Mouse (Mus musculus) MEL (cell line): ENCODE measurements at regions not wholly inside any gene's neighbourhood (a gene's known extent, or its start where the extent isn't known, plus 50 kb on each side); places are given as distances from the start of the nearest gene placed in this dataset.

Source experiments
- DNase-seq: peaks from one replicate; pipeline ENCODE4 v3.0.0; 2011; ENCODE audit warnings: low read depth, low spot score
- H3K27ac ChIP-seq: 2 replicates; pipeline ENCODE4 v1.5.1; 2012; ENCODE audit warnings: low read depth, mild to moderate bottlenecking, control low read depth, low read length, moderate library complexity; ENCODE audit not compliant: control insufficient read depth
- H3K27me3 ChIP-seq, 2 experiments: fragments of 150-350 bp in 1 of 2; sonication (generic) in 1 of 2; 2 replicates each; pipeline ENCODE4 v1.6.1; 2012; ENCODE audit warnings: low read length in 2 of 2, mild to moderate bottlenecking in 2 of 2, improper control_type of control experiment in 1 of 2, moderate library complexity in 1 of 2; ENCODE audit not compliant: insufficient read depth in 2 of 2, control insufficient read depth in 1 of 2
- H3K36me3 ChIP-seq, 2 experiments: 2 replicates each; pipeline ENCODE4 v1.6.1; 2012 to 2014; ENCODE audit warnings: low read length in 2 of 2, improper control_type of control experiment in 1 of 2, inconsistent platforms in 1 of 2, mild to moderate bottlenecking in 1 of 2; ENCODE audit not compliant: insufficient read depth in 2 of 2, control insufficient read depth in 1 of 2
- H3K4me1 ChIP-seq, 2 experiments: fragments of 150-350 bp in 1 of 2; sonication (generic) in 1 of 2; 2 replicates each; pipeline ENCODE4 v1.6.1; 2012; ENCODE audit warnings: low read length in 2 of 2, improper control_type of control experiment in 1 of 2, mild to moderate bottlenecking in 1 of 2; ENCODE audit not compliant: insufficient read depth in 2 of 2, control insufficient read depth in 1 of 2
- H3K4me3 ChIP-seq, 2 experiments: fragments of 150-350 bp in 1 of 2; sonication (generic) in 1 of 2; 2 replicates each; pipeline ENCODE4 v1.5.1; 2012; ENCODE audit warnings: low read depth in 2 of 2, low read length in 2 of 2, mild to moderate bottlenecking in 2 of 2, moderate library complexity in 2 of 2, control low read depth in 1 of 2, improper control_type of control experiment in 1 of 2; ENCODE audit not compliant: control insufficient read depth in 1 of 2, insufficient read depth in 1 of 2
- H3K79me2 ChIP-seq: 2 replicates; pipeline ENCODE4 v1.6.1; 2012; ENCODE audit warnings: mild to moderate bottlenecking, low read length, moderate library complexity; ENCODE audit not compliant: control insufficient read depth, poor library complexity, insufficient read depth
- H3K9ac ChIP-seq: 2 replicates; pipeline ENCODE4 v1.6.1; 2012; ENCODE audit warnings: low read depth, mild to moderate bottlenecking, control low read depth, low read length, moderate library complexity; ENCODE audit not compliant: control insufficient read depth, poor library complexity, severe bottlenecking
- H3K9me3 ChIP-seq: fragments of 150-350 bp; sonication (generic); replicated peaks from 2 replicates; pipeline ENCODE4 v1.6.1; 2012; ENCODE audit warnings: mild to moderate bottlenecking, low read length, improper control_type of control experiment, moderate library complexity; ENCODE audit not compliant: insufficient read depth
- CHD1 ChIP-seq: IDR thresholded peaks from 2 replicates; pipeline ENCODE4 v1.6.1; 2012; ENCODE audit warnings: low read depth, mild to moderate bottlenecking, inconsistent platforms, low read length, improper control_type of control experiment
- CTCF ChIP-seq, 3 experiments: IDR thresholded peaks in 2 of 3; conservative IDR thresholded peaks in 1 of 3; 2 replicates each; pipeline ENCODE4 v1.5.1; 2011 to 2012; ENCODE audit warnings: low read length in 3 of 3, low read depth in 2 of 3, mild to moderate bottlenecking in 2 of 3, improper control_type of control experiment in 1 of 3, inconsistent platforms in 1 of 3, mixed read lengths in 1 of 3, moderate library complexity in 1 of 3; ENCODE audit not compliant: control insufficient read depth in 1 of 3, insufficient read depth in 1 of 3, poor library complexity in 1 of 3, severe bottlenecking in 1 of 3
- ELF1 ChIP-seq: IDR thresholded peaks from 2 replicates; pipeline ENCODE4 v1.6.1; 2014; ENCODE audit warnings: low read depth, mild to moderate bottlenecking, inconsistent platforms, low read length, improper control_type of control experiment, moderate library complexity
- EP300 ChIP-seq, 2 experiments: IDR thresholded peaks; 2 replicates each; pipeline ENCODE4 v1.6.1; 2011; ENCODE audit warnings: improper control_type of control experiment in 2 of 2, low read length in 2 of 2, low read depth in 1 of 2, mild to moderate bottlenecking in 1 of 2
- ETS1 ChIP-seq: IDR thresholded peaks from 2 replicates; pipeline ENCODE4 v1.6.1; 2012; ENCODE audit warnings: low read depth, mild to moderate bottlenecking, inconsistent platforms, low read length, improper control_type of control experiment, moderate library complexity
- GATA1 ChIP-seq: IDR thresholded peaks from 2 replicates; pipeline ENCODE4 v1.6.1; 2011; ENCODE audit warnings: low read depth, low read length, improper control_type of control experiment
- HCFC1 ChIP-seq: IDR thresholded peaks from 2 replicates; pipeline ENCODE4 v1.6.1; 2012; ENCODE audit warnings: low read depth, mild to moderate bottlenecking, inconsistent platforms, low read length, improper control_type of control experiment, moderate library complexity
- JUND ChIP-seq: IDR thresholded peaks from 2 replicates; pipeline ENCODE4 v1.6.1; 2011; ENCODE audit warnings: low read depth, mild to moderate bottlenecking, improper control_type of control experiment, low read length
- KAT2A ChIP-seq: conservative IDR thresholded peaks from 2 replicates; pipeline ENCODE4 v1.6.1; 2012; ENCODE audit warnings: low read depth, low read length, improper control_type of control experiment, inconsistent platforms
- MAFK ChIP-seq: IDR thresholded peaks from 2 replicates; pipeline ENCODE4 v1.6.1; 2011; ENCODE audit warnings: low read depth, mild to moderate bottlenecking, low read length, improper control_type of control experiment, borderline replicate concordance
- MAZ ChIP-seq: IDR thresholded peaks from 2 replicates; pipeline ENCODE4 v1.6.1; 2012; ENCODE audit warnings: low read depth, mild to moderate bottlenecking, inconsistent platforms, low read length, improper control_type of control experiment
- MEF2A ChIP-seq: IDR thresholded peaks from 2 replicates; pipeline ENCODE4 v1.6.1; 2014; ENCODE audit warnings: low read depth, mild to moderate bottlenecking, inconsistent platforms, low read length, improper control_type of control experiment; ENCODE audit not compliant: poor library complexity, insufficient replicate concordance, severe bottlenecking; ENCODE audit errors: extremely low read depth
- MYB ChIP-seq: IDR thresholded peaks from 2 replicates; pipeline ENCODE4 v1.6.1; 2011; ENCODE audit warnings: mild to moderate bottlenecking, low read depth, low read length, improper control_type of control experiment
- MYC ChIP-seq: IDR thresholded peaks from 2 replicates; pipeline ENCODE4 v1.6.1; 2011; ENCODE audit warnings: low read depth, mild to moderate bottlenecking, low read length, improper control_type of control experiment, moderate library complexity
- NELFE ChIP-seq: IDR thresholded peaks from 2 replicates; pipeline ENCODE4 v1.6.1; 2011; ENCODE audit warnings: low read depth, low read length, improper control_type of control experiment
- NRF1 ChIP-seq: IDR thresholded peaks from 2 replicates; pipeline ENCODE4 v1.6.1; 2014; ENCODE audit warnings: low read depth, mild to moderate bottlenecking, inconsistent platforms, low read length, improper control_type of control experiment, moderate library complexity; ENCODE audit not compliant: poor library complexity, insufficient read depth, severe bottlenecking
- POLR2AphosphoS2 ChIP-seq: IDR thresholded peaks from 2 replicates; pipeline ENCODE4 v1.6.1; 2011; ENCODE audit warnings: low read length, improper control_type of control experiment
- RAD21 ChIP-seq: IDR thresholded peaks from 2 replicates; pipeline ENCODE4 v1.6.1; 2011; ENCODE audit warnings: mild to moderate bottlenecking, low read depth, low read length, improper control_type of control experiment
- RCOR1 ChIP-seq: IDR thresholded peaks from 2 replicates; pipeline ENCODE4 v1.6.1; 2012; ENCODE audit warnings: low read depth, mild to moderate bottlenecking, inconsistent platforms, low read length, improper control_type of control experiment
- SIN3A ChIP-seq: IDR thresholded peaks from 2 replicates; pipeline ENCODE4 v1.6.1; 2012; ENCODE audit warnings: low read length, improper control_type of control experiment, inconsistent platforms
- SMC3 ChIP-seq: IDR thresholded peaks from 2 replicates; pipeline ENCODE4 v1.6.1; 2011; ENCODE audit warnings: low read depth, low read length, improper control_type of control experiment
- TBP ChIP-seq: IDR thresholded peaks from 2 replicates; pipeline ENCODE4 v1.8.0; 2011; ENCODE audit warnings: low read depth, low read length, improper control_type of control experiment
- TCF12 ChIP-seq: IDR thresholded peaks from 2 replicates; pipeline ENCODE4 v1.6.1; 2014; ENCODE audit warnings: low read depth, mild to moderate bottlenecking, inconsistent platforms, low read length, improper control_type of control experiment, moderate library complexity
- ZC3H11A ChIP-seq: IDR thresholded peaks from 2 replicates; pipeline ENCODE4 v1.6.1; 2012; ENCODE audit warnings: low read depth, mild to moderate bottlenecking, inconsistent platforms, low read length, improper control_type of control experiment
- ZKSCAN1 ChIP-seq: IDR thresholded peaks from 2 replicates; pipeline ENCODE4 v1.6.1; 2012; ENCODE audit warnings: low read depth, mild to moderate bottlenecking, inconsistent platforms, low read length, improper control_type of control experiment, moderate library complexity
- ZMIZ1 ChIP-seq: IDR thresholded peaks from 2 replicates; pipeline ENCODE4 v1.6.1; 2012; ENCODE audit warnings: low read depth, mild to moderate bottlenecking, inconsistent platforms, low read length, improper control_type of control experiment, moderate library complexity
- ZNF384 ChIP-seq: IDR thresholded peaks from 2 replicates; pipeline ENCODE4 v1.6.1; 2012; ENCODE audit warnings: low read depth, mild to moderate bottlenecking, inconsistent platforms, low read length, improper control_type of control experiment

DNA sequence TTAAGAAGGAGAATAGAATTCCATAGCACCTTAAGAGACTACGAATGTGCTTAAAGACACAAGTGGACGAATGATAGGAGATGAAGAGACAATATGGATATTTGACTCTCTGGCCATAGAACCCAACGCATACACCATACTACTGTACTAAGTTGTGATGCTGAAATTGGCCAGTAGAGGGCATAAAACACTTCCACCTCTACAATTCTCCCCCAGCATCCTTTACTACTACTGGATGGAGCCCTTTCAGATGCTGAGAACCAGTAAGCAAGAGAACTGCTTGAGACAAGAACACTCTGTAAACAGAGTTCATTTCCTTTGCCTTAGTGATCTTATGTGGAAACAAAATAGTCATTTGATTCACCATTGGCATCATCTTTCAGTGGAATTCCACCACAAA is 96.9 kb upstream of the Col1a2 start (continued):
- TF ChIP-seq KAT2A, result no peak
- TF ChIP-seq MAFK, result no peak
- TF ChIP-seq GATA1, result no peak
- TF ChIP-seq ETS1, result no peak
- TF ChIP-seq NELFE, result no peak
- no peak for TF ChIP-seq ZKSCAN1
- peak; percentile 74 for TF ChIP-seq ZC3H11A
- TF ChIP-seq TBP, result no peak
- no peak for TF ChIP-seq HCFC1
- TF ChIP-seq JUND, result no peak
- no peak for TF ChIP-seq MEF2A
- TF ChIP-seq, all 39 proteins: peak for 4

DNA sequence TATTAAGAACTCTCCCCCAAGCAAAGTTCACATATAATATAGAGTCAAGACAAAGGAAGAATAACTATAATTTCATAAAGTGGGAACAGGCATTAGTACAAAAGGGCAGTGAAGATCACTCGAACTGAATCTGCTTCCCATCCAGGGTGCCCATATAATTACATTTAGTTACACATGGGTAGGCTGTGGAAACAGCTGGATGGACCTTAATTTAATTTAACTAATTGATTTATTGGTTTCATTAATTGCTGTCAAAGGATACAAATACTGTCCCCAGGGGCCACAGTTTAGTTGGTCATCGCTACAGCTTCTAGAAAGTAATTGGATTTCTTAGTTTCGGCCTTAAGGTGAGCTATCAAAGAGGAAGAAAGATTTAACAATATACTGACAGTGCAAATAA is 91.4 kb upstream of the Col1a2 start:
- Histone ChIP-seq H3K9ac (no peak overlapping the region), H3K27ac (no peak overlapping the region), H3K4me3 (no peak overlapping the region), H3K9me3 (no peaks in the 10 kb centered on the region), H3K27me3 (no peaks in the 10 kb centered on the region), H3K79me2 (no peaks in the 10 kb centered on the region), H3K36me3 (no peaks in the 10 kb centered on the region), H3K4me1 (no peaks in the 10 kb centered on the region)
- no peak for TF ChIP-seq ZKSCAN1
- no peak for TF ChIP-seq GATA1
- TF ChIP-seq HCFC1, result no peak
- TF ChIP-seq MYC, result no peak
- no peak for TF ChIP-seq MEF2A
- TF ChIP-seq ETS1, result no peak
- no peak for TF ChIP-seq CTCF (IDR thresholded peaks at IDR 0.05 in 2 of 3, conservative IDR thresholded peaks at IDR 0.05 in 1 of 3; ENCODE audit: control insufficient read depth in 1 of 3, insufficient read depth in 1 of 3, low read depth in 2 of 3, low read length in 3 of 3, poor library complexity in 1 of 3, severe bottlenecking in 1 of 3)
- no peak for TF ChIP-seq MAZ
- no peak for TF ChIP-seq POLR2AphosphoS2
- no peak for TF ChIP-seq ELF1
- TF ChIP-seq EP300 (IDR thresholded peaks at IDR 0.05; ENCODE audit: low read depth in 1 of 2, low read length in 2 of 2), result no peak
- DNase-seq, result no peak

DNA sequence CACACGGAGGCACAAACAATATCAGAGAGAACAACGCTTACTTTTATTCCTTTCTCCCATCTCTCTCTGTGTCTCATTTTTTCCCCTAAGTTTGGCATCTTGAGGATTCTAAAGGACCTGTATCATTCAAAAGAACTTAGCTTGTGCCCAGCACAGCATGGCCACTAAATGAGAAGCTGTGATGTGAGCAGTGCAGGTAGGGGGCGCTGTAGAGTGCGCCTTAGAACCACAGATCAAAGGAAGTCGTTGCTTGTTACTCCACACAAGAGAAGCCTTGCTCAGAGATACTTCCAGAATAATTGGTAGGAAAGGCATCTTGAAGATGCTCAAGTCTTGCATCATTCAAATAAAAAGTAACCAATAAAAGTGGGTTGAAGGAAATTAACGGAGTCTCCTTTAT is 90.4 kb upstream of the Col1a2 start:
- H3K27ac ChIP-seq, result no peak overlapping the region
- no peaks in the 10 kb centered on the region for H3K36me3 ChIP-seq
- H3K79me2 ChIP-seq, result no peaks in the 10 kb centered on the region
- H3K9me3 ChIP-seq, result no peaks in the 10 kb centered on the region
- H3K4me3 ChIP-seq, result no peak overlapping the region
- DNase-seq, result peak; percentile 80
- no peaks in the 10 kb centered on the region for H3K27me3 ChIP-seq
- H3K4me1 ChIP-seq, result no peaks in the 10 kb centered on the region
- H3K9ac ChIP-seq, result no peak overlapping the region
- TF ChIP-seq CTCF (IDR thresholded peaks at IDR 0.05 in 2 of 3, conservative IDR thresholded peaks at IDR 0.05 in 1 of 3; ENCODE audit: control insufficient read depth in 1 of 3, insufficient read depth in 1 of 3, low read depth in 2 of 3, low read length in 3 of 3, poor library complexity in 1 of 3, severe bottlenecking in 1 of 3) (peak; percentile 87 to 93 (median 88)), ZC3H11A (peak; percentile 71), SIN3A (no peak), RCOR1 (no peak), POLR2AphosphoS2 (no peak), EP300 (IDR thresholded peaks at IDR 0.05; ENCODE audit: low read depth in 1 of 2, low read length in 2 of 2) (no peak), MAZ (no peak), GATA1 (no peak), CHD1 (no peak), MYB (no peak), RAD21 (peak; percentile 75), ZMIZ1 (no peak), MAFK (no peak), NRF1 (no peak), ZNF384 (no peak), TCF12 (no peak), SMC3 (peak; percentile 90)
